Mouse (Mus musculus): ENCODE results near the gene Kdm7a. TPM values are rescaled to one million over a fixed set of nuclear protein-coding genes. Genes with fewer than 3 reads are reported as not detected.

Kdm7a gene
- polyA plus RNA-seq, 1 experiment, result 3.6 TPM

DNA sequence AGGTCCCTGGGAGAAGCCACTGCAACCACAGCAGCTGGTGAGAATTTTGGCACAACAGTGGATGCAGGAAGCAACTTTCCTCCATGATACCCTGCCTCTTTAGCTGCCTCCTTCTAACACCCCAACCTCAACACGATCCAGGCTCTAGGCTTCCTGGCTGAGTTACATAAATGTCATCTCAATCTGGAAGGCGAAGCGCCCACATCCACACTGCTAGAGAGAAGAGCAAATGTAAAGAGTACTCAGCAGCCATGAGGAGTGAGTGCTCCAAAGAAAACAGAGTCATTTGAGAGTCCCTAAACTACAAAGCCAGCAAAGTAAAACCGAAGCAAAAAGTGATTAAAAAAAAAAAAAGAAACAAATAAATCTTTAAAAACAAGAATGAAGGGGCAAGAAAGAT, 102.0 kb downstream of the Kdm7a start:
- Histone ChIP-seq H3K36me3 (ENCODE audit: control insufficient read depth, insufficient read depth, low read length) (peaks cover 35% of the 10 kb centered on the region), H3K4me3 (ENCODE audit: low read depth, low read length) (no peak overlapping the region), H3K27ac (ENCODE audit: insufficient read depth, low read depth, low read length) (no peak overlapping the region), H3K4me1 (ENCODE audit: control insufficient read depth, insufficient read depth, insufficient read length, low read length) (peaks cover 2% of the 10 kb centered on the region; the same call in 1 of the 2 replicates), H3K27me3 (ENCODE audit: control insufficient read depth, insufficient read depth, low read length) (no peaks in the 10 kb centered on the region)
- 86% methylated on average over 4 of the region's 4 CpGs for WGBS
- TF ChIP-seq POLR2A (IDR thresholded peaks at IDR 0.05; ENCODE audit: low read depth, low read length) (no peak), CTCF (IDR thresholded peaks at IDR 0.05; ENCODE audit: extremely low read depth, insufficient read length, insufficient replicate concordance, low read depth, low read length) (no peak)

Other genes starting within 250 kb of the Kdm7a start
- gene Parp12, start 88.4 kb downstream of the Kdm7a start, polyA plus RNA-seq (2012; rRNA removed), result 35.0 and 103 TPM in 2 replicates
- 9.1 and 13.2 TPM in 2 replicates for gene Slc37a3, start 170.9 kb upstream of the Kdm7a start, polyA plus RNA-seq (2012; rRNA removed)
- gene Rab19, start 174.4 kb upstream of the Kdm7a start, polyA plus RNA-seq (2012; rRNA removed), result 1.9 and 8.3 TPM in 2 replicates
- gene Mkrn1, start 213.7 kb upstream of the Kdm7a start, polyA plus RNA-seq (2012; rRNA removed), result 55.7 and 124 TPM in 2 replicates